Mouse (Mus musculus): ENCODE results near the gene Slc6a16.
"Not testable (repeated sequence)": the region's sequence is repeated elsewhere in the genome, so short reads cannot be mapped to it uniquely, and the experiment has no call there.

Slc6a16 gene

DNA sequence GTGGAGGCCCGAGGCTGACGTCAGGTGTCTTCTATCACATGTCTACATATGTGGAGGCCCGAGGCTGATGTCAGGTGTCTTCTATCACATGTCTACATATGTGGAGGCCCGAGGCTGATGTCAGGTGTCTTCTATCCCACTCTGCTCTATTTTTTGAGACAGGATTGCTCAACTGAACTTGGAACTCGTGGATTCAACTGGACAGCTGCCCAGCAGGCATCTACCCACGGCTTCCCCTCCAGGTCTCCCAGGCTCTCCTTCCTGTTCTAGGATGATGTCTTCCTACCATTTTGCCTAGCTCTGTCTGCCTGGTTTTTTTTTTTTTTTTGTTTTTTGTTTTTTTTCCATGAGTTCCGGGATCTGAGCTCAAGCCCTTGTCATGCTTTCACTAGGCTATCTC, 14.9 kb downstream of the Slc6a16 start:
- DNase-seq, result not testable (repeated sequence)

DNA sequence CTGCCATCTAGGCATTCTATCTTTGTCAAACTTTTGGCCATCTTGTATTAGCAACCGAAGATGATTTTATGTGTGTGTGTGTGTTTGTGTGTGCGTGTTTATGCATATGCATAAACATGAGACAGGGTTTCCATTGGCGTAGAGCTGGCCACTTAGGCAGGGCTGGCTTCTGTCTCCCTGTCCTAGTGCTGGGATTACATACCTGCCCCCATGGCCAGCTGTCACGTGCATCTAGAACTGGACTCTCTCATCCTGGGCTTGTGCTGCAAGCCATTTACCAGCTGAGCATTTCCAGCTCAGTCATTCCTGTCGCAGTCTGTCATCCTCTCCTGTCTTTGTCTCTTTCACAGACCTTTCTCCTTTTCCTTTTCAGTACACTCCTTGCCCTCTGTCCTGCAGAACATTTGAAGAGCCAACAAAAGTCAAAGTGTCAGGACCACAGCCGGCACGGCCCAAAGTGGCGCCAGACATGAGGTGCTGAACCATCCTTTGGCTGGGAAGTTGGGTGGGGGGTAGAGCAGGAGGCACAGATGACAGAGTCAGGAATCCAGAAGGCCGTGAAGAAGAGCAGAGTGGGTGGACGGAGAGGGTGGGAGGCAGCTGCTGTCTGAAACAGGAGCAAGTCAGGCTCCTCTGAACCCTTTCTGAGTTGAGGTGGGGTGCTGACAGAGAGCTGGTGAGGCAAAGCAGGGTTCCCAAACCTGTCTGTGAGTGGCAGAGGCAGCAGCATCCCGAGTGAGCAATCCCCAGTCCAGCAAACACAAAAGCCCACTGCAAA, 16.4 kb downstream of the Slc6a16 start:
- DNase-seq, result no peak

DNA sequence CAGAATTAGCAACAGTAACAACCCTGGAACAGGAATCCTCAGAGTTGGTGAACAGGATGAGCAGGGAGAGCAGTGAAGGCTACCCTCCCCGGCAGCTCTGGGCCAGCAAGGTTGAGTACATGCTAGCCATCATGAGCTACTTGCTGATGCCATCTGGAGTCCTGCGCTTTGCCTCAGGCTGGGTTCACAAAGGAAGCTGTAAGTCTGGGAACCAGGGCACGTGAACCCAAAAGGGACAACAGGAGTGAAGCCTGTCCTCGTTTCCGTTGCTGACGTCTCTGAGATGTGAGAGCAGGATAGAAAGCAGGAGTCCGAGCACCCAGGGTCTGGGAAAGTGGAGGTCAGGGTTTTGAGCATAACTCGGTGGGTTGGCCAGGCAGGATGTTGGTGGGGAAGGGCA, 18.4 kb downstream of the Slc6a16 start:
- no peak for DNase-seq

GRCm38 (mm10) chr7:45262266-45262665, 21.4 kb downstream of the Slc6a16 start:
- no peak for DNase-seq

- DNase-seq, result no peak
Measured at GRCm38 (mm10) chr7:45263006-45263607, 22.2 kb downstream of the Slc6a16 start.

DNA sequence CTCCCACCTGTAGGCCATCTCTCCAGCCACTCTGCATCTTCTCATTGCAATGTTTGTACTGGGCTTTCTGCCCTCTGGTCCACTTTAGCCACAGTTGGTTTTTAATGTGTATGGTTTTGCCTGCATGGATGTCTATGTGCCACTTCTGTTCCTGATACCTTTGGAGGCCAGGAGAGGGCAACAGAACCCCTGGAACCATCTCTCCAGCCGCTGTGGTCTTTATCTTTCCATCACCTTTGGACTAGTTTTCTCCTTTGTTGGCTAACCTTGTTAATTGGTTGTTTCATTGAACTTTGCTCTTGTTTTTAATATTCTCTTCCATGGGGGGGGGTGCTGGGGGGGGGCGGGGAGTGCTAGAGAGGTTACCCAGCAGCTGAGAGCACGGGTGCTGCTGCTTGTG, 23.5 kb downstream of the Slc6a16 start:
- peak; percentile 50 for DNase-seq

GRCm38 (mm10) chr7:45265518-45265917, 24.6 kb downstream of the Slc6a16 start:
- DNase-seq, result no peak

DNA sequence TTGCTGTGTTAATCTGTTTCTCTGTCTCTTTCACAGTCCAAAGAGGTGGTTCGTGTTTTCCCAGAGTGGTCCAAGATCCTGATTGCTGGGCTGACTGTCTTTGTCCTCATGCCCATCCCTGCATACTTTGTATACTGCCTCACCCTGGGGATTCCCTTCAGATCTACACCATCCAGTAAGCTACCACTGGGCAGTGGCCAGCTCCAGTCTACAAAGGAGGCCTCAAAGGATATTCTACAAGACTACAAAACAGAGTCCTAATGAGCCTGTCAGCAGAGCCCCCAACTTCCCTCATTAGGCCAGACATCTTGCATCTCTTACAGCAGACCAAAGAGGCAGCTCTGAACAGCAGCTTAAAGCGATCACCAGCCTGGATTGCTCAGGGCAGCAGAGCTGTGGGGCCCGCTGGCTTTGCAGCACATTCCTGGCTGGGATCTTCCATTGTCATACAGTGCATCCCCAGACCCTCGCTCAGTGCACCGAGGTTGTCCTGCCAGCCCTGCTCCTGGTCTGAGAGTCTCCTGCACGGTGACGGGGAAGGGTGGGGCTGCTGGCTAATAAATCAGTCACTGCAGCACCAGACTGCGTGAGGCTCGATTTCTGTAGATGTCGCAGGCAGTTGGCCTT, 32.0 kb downstream of the Slc6a16 start:
- no peak for DNase-seq

DNA sequence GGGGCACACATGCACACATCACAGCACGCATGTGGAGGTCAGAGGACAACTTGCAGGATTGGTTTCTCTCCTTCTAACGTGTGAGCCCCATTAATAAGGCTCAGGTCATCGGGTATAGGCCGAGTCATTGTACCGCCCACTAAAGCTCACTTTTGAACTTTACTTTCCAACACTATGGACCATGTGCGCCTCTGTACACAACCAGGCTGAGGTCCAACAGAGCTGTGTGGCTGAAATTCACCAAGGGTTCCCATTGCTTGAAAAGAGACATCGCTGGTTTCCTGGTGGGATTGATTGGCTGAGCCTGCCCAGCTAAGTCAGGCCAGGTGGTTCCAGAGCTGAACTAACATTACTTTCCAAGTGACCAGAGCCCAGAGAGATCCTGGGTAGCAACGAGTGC, 32.8 kb downstream of the Slc6a16 start:
- DNase-seq, result no peak

DNA sequence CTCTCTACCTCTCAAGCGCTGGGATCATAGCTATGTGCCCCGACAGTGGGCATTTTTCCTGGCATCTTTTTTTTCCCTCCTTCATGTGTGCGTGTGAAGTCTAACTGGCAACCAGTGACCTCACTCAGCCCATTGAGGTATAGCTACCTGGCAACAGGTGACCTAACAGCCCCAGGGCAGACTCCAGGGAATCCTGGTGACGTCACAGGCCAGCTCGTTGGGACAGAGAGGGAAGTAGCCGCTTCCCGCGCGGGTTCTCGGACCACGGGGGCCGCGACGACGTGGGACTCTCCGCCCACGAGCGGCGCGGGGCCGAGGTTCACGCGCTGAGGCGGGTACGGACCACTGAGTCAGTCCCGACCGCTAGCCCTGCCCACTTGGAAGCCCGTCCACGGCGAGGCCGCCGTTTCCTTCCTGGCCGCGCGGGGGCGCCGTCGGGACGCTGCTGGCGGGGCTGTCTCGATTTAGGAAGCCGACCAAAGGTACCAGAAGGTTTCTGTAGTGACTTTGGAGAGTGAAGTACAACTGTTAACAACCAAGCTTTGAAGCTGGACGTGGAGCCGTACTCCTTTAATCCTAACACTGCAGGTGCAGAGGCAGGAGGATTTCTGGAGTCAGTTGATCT, 36.4 kb downstream of the Slc6a16 start, which contains the start of gene Slc6a21:
TSS of gene Slc6a21 (plus strand) at position 378 of the 625 bp plus-strand sequence.
- peak; percentile 87 for DNase-seq

GRCm38 (mm10) chr7:45286486-45286885, 45.6 kb downstream of the Slc6a16 start:
- no peak for DNase-seq

DNA sequence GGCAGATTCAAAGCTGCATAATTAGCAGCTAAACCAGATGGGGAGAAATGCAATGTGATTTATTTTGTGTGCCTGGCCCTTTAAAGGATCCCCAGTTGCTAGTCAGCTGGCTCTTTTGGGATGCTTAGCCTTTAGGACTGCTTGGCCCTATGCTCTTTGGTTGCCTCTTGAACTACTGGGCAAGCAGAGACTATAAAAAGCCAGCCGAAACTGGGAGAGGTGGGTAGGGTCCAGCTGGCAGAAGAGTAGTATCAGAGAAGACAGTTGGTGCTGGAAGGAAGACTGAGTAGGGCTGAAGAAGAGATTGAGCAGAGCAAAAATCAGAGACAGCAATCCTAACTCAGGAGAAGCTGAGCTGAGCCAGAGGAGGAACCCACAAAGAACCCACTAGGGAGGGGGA, 55.7 kb downstream of the Slc6a16 start:
- DNase-seq, result no peak

DNA sequence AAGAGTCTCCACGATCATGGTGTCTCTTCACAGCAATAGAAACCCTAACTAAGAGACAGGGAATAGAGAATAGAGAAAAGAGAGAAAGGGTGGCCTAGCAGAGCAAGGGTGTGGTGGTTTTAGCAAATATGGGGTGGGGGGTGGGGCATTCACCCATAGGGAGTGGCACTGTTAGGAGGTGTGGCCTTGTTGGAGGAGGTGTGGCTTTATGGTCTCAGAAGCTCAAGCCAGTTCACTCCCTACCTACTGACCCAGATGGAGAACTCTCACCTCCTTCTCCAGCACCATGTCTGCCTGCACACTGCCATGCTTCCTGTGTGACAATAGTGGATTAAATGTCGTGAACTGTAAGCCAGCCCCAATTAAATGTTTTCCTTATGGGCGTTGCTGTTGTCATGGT, 56.7 kb downstream of the Slc6a16 start:
- DNase-seq, result no peak

DNA sequence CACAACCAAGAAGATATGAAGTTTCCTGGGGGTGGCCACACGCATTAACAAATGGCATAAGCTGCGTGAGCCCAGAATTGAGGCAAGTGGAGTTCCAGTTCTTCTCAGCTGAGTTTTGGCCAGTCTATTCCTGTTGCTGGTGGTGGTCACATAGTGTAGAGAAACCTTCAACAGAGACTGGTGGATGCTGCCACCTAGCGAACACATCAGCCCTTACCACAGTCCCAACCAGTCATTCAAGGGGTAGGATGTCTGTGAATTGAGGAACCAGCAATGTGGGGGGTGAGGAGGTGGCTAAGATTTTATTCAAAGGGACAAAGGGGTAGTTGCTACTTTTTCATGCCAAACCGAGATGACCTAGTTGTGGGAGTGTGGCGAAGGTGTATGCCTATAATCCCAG, 58.9 kb downstream of the Slc6a16 start:
- DNase-seq, result peak; percentile 64

GRCm38 (mm10) chr7:45300270-45300669, 59.4 kb downstream of the Slc6a16 start:
- peak; percentile 73 for DNase-seq

DNA sequence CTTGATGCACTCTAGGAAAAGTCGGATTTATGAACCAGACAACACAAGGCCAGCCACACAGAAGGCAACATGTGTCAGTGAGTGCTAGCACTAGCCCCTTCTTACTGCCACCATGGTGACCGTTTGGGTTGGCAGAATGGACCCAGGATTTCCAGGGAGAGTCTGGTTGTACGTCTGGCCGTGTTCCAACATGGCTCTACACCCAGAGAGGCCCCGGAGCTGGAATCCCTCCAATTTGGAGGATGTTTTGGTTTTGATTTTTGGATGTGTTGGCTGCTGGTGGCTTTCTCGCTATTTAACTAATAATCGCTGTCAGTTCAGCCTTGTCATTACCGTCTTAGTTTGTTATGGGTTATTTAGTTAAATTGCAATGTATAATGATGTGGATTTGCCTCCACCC, 61.7 kb downstream of the Slc6a16 start:
- DNase-seq, result no peak

DNA sequence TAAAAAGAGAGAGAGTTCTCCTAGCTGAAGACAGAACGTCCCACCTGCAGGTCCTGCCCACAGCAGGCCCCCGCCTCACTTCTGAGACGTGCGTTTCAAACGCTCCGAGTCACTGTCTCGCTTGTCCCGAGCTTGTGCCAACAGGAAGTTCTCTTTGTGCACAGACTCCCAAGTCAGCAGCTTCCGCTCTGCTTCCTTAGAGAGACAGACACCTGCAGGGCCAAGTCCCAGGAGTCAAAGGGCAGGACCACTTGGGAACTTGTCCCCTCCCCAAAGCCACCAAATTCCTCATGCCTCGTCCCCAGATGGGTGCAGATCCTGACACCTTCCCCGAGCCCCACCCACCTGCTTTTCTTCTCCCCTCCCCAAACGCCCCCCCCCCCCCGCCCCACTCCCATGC, 64.0 kb downstream of the Slc6a16 start:
- DNase-seq, result no peak

- peak; percentile 82 for DNase-seq
Measured at GRCm38 (mm10) chr7:45305275-45305674, 64.4 kb downstream of the Slc6a16 start.

- no peak for DNase-seq
Measured at GRCm38 (mm10) chr7:45308551-45309240, 67.8 kb downstream of the Slc6a16 start.

DNA sequence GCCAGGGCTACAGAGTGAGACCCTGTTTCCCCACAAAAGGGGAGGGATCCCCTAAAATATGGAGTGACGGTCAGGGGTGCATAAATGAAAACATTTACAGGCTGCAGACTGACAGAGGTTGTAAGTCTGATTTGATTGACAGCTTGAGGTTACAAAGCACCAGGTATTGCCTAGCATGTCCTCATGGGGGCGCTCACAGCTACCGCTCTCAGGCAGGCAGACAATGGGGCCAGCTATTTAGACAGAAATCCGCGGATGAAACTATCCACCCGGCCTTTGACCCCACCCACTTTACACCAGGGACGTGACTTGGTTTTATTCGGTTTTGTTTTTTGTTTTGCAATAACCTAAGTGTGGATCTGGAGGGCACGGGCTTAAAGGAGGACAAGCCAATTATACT, 68.6 kb downstream of the Slc6a16 start:
- DNase-seq, result peak; percentile 62

DNA sequence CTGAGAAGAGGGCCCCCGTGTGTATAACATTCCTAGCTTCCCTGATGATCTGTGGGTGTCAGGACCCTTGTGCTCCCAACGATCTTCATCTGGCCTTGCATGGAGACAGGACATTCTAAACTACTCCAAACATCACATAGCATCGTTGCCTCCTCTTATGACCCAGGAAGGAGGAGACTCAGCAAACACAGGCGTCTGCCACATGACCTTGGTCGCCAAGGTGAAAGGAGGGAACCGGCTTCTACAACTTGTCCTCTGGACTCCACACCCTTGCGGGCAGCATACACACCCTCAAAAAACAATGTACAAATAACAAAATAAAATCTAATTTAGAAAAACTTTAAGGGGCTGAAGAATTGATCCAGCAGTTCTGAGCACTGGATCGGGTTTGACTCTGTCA, 71.1 kb downstream of the Slc6a16 start:
- DNase-seq, result no peak

- DNase-seq, result no peak
Measured at GRCm38 (mm10) chr7:45312686-45313453, 72.0 kb downstream of the Slc6a16 start.
